Mouse (Mus musculus) G1E-ER4 (cell line): ENCODE results near the gene Prpf19. TPM values are rescaled to one million over a fixed set of nuclear protein-coding genes. Genes with fewer than 3 reads are reported as not detected.

Experiments
- GATA1 ChIP-seq: IDR thresholded peaks from one replicate; pipeline ENCODE4 v1.8.0; 2012; ENCODE audit warnings: low read length, inconsistent platforms
- polyA plus RNA-seq: library from polyadenylated mRNA; stranded (reverse); fragments of >175 nt; gene quantifications from 2 replicates; pipeline ENCODE4 v1.2.3, GENCODE M21; 2012

The Prpf19 gene
- polyA plus RNA-seq, 1 experiment = 136 TPM

DNA sequence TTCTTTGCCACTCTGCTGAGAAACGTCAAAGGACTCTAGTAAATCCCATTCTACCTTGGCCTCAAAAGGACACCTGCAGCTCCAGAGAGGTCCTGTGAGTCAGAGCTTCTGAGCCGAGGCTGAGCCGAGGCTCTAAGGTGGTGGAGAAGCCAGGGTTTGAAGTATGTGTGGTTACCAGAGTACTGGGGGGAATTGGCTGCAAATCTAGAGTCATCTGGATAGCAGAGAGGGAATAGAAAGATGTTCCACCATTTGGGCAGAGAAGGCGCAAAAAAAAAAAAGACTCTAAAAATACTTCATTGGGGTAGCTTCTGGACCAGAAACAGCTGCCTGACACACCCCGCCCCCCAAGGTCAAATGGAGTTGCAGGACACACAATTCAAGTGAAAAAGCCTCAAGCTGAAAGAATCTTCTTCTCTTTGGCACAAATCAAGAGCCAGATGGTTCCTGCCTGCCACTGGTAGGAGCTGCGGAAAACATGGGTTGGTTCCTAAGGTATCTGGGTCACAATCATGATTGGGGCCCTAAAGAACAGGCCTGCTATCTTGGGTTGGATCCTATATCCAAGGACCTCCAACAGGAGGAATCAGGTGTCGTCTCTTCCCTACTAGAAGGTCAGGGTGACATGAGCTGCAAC, 16.7 kb upstream of the Prpf19 start:
- no peak for TF ChIP-seq GATA1

- no peak for TF ChIP-seq GATA1
Observed at GRCm38 (mm10) chr19:10880085-10880974, 14.7 kb upstream of the Prpf19 start.

DNA sequence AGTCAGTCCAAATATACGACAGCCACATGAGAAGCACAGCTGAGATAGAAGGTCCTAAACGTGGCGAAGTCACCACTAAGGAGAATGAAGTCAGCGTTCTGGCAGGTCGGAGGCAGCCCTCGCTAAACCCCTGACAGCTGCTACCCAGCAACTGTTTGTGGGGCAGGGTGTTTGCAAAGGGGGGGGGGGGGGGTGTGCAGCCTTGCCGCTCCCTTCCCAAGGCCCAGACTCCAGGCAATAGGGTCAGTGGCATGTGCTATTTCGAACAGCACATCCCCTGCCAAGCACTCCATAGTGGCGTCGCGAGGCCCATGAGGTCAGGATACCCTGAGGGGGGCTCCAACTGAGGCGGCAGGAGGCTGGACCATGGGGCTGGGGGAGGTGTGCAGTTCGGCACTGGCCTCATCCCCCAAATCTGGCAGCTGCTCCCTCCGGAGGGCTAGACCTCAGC, 14.0 kb upstream of the Prpf19 start:
- TF ChIP-seq GATA1 = no peak

DNA sequence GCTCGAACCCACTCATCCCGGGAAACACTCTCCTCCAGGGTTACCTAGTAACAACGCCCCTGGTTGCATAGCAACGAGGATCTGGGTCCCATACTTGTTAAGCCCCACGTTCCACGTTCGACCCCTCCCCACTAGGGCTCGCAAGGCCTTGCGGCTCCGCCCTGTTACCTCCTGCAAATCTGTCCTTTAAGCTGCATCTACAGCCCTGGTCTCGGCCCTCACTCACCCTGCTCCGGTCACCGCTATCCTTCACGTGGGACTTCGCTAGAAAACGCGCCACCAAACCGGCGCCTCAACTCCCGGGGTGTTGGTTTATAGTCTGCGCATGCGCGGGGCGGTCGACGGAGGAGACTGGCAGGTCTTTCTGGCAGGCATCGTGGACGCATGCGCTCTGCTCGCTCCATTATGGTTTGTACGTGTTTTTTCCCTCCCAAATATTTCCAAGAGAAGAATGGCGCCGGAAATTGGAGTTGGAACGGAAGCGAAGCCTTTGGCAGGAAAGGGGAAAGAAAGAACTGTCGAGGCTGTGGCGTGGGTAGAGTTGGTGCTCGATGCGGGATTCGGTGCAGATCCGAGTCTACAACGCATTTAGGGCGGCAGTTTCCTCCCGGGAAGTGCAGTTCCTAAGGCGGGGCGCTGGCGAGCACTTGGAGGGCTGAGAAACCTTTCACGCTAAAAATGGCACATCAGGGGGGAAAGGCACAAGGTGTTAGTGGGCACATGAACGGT, 13.4 kb upstream of the Prpf19 start, which contains the start of gene Tmem109:
Tmem109 (minus strand) TSS at position 576 of the 729 bp plus-strand sequence.
- no peak for TF ChIP-seq GATA1

GRCm38 (mm10) chr19:10892201-10892600, 2.8 kb upstream of the Prpf19 start:
- no peak for TF ChIP-seq GATA1

- TF ChIP-seq GATA1 = no peak
Observed at GRCm38 (mm10) chr19:10895708-10896107, 677 bp downstream of the Prpf19 start.

DNA sequence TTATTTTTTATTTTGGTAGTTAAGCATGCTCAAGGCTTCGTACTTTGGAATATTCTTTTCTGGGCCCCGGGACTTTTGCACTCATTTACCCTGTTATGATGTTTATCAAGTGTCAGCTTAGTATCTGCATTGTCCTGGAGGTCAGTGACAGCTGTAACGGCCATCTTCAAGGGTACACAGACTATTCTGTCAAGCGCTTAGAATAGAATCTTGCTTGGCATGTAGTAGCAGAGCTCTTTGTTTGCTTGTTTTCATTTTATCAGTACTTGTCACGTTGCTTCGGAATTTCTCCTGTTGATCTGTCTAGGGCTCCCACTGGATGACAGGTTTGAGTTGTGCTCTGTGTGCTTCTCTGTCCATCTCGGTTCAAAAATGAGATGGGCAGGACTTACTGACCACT, 1.8 kb downstream of the Prpf19 start:
- TF ChIP-seq GATA1 = no peak

DNA sequence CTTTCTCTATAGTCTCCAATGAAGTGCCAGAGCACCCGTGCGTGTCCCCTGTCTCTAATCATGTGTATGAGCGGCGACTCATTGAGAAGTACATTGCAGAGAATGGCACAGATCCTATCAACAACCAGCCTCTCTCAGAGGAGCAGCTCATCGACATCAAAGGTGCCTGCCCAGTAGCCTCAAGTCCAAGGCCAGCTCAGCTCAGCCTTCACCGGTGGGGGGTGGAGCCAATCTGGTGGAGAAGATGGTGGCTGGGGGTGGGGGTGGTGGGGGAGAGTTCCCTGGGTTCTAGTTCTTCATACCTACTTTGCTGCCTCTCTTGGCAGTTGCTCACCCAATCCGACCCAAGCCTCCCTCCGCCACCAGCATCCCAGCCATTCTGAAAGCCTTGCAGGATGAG, 2.5 kb downstream of the Prpf19 start:
- no peak for TF ChIP-seq GATA1

- no peak for TF ChIP-seq GATA1
Observed at GRCm38 (mm10) chr19:10900315-10900714, 5.3 kb downstream of the Prpf19 start.

DNA sequence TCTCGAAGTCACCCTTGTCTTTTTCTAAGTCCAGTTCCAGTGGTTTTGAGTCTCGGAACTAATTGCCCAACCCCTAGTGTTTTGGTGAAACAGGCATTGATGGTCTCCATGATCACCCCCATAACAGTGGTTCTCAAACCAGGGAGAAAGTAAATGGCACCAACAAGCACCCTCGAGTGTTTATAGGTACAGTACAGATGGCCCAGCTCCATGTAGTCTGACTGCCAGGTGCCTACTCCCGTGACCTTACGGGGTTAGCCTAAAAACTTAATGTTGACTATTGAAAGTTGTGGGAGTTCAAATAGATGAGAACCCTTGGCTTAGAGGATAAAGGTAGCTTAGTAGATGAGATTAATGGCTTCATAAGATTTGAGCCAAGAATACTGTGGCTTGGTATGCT, 6.0 kb downstream of the Prpf19 start:
- no peak for TF ChIP-seq GATA1

DNA sequence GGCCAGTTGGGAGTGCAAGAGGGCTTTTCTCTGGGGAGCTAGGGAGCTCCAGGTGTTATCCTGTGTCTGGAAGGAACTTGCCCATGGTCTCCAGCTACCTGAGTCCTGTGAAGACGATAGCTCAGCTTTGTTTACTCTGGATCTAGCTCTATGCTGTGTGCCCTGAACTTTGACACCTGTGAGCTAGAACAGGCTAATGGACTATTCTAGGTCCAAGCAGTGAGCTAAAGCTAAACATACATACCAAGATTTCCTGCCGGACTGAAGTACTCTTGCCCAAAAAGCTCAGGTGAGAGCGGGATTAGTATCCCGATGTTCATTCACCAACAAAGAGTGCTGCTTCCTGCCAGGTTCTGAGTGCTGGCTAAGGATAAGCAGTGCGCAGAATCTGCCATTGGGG, 9.5 kb downstream of the Prpf19 start:
- TF ChIP-seq GATA1 = no peak

DNA sequence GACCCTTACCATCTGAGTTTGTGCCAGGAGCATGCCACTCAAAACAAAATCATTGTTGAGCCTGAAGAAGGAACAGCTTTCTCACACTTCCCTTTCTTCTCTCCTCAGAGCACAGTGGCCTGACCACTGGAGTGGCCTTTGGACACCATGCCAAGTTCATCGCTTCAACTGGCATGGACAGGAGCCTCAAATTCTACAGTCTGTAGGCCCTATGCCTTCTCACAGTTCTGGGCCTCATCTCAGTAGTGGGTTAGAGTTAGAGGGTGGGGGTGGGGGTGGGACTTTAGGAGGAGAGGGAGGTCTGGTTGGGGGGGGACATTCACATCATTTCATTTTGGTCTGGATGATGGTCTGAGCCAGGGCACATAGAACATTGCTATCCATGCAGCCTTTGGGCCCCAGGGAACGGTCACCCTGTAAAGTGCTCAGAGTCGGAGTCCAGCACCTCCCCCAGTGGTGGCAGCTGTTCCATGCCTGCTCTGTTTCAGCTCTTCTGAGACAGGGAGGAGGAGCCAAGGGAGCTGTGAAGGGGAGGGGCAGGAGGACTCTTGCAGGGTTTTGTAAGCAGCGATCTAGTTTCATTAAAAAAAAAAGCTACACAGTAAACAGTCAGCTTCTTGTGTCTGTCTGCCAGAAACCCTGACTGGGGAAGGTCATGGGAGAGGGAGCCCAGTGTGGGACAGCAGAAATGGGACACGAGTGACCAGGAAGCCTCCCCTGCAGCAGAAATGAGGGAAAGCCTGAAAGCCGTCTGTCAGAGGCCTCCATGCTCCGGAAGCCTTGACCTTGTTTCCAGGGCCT, 10.1 kb downstream of the Prpf19 start:
- TF ChIP-seq GATA1 = no peak

- no peak for TF ChIP-seq GATA1
Observed at GRCm38 (mm10) chr19:10905728-10906000, 10.6 kb downstream of the Prpf19 start.

DNA sequence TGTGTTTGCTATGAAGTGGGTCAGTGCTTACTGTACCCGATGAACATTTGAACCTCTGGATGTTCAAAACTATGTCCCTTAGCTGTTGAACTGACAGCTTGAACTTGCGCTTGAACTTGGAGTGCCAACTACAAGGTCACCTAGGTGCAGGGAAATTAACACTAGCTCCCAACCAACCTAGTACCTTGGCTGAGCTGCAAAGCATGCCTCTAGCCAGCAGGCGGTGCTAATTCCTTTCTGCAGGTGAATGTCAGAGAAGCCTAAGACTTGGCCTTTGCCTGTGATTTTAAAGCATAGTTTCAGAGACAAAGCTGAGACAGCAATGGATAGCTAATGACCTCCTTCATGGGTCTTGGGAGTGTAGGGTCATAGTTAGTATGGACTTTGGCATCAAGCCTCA, 12.9 kb downstream of the Prpf19 start:
- no peak for TF ChIP-seq GATA1

DNA sequence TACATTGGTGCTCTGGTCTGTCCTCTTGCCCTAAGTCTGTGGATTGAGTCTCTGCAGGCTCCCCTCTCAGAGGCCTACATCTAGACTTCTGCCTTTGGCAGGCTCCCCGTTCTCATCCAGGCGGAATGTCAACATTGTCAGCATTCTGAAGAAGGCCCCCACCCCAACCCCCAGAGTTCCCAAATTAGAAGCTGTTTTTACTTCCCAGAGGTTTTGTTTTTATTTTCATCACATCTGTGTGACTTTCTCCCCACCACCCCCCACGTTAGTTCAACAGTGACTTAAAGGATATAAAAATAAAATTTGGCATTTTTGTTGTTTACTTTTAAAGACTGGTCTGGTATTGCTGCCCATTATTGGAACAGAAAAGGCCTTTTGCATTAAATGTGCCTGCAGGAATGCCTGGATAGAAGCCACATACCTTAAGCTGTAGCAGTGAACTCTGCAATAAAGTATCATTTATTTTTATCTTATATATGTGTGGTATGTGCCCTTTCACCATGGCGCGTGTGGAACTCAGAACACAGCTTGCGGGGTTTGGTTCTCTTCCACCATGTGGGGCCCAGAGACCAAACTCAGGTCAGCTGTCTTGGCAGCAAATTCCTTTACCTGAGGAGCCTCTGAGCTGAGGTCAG, 14.2 kb downstream of the Prpf19 start:
- TF ChIP-seq GATA1 = no peak
